Mouse (Mus musculus) cerebellum, adult 2 months (tissue): ENCODE data around the gene Fstl5. TPM values are rescaled to one million over a fixed set of nuclear protein-coding genes. Genes with fewer than 3 reads are reported as not detected.

Experiments
- DNase-seq, 2 experiments: peaks; one replicate each; pipeline ENCODE4 v3.0.0; 2021
- H3K27ac ChIP-seq: fragments of 200-500 bp; 2 replicates; pipeline ENCODE4 v1.5.1; 2012; ENCODE audit warnings: low read length, control low read depth, inconsistent platforms; ENCODE audit not compliant: insufficient read depth
- H3K27me3 ChIP-seq: fragments of 200-500 bp; 2 replicates; pipeline ENCODE4 v1.6.1; 2012; ENCODE audit warnings: inconsistent platforms, mild to moderate bottlenecking, low read length, moderate library complexity; ENCODE audit not compliant: control insufficient read depth, insufficient read depth
- H3K4me1 ChIP-seq: fragments of 200-500 bp; 2 replicates; pipeline ENCODE4 v1.6.1; 2011; ENCODE audit warnings: low read length; ENCODE audit not compliant: control insufficient read depth, insufficient read depth
- H3K4me3 ChIP-seq: fragments of 200-500 bp; replicated peaks from 2 replicates; pipeline ENCODE3; 2011; ENCODE audit warnings: mild to moderate bottlenecking, low read depth, low read length, control low read depth; ENCODE audit not compliant: insufficient read depth
- CTCF ChIP-seq: fragments of 200-500 bp; IDR thresholded peaks from 2 replicates; pipeline ENCODE4 v1.5.1; 2011; ENCODE audit warnings: low read depth, mild to moderate bottlenecking, control low read depth, low read length, moderate library complexity, borderline replicate concordance; ENCODE audit not compliant: insufficient read depth
- POLR2A ChIP-seq: fragments of 200-500 bp; IDR thresholded peaks from 2 replicates; pipeline ENCODE4 v1.6.1; 2011; ENCODE audit warnings: low read length, control low read depth, borderline replicate concordance; ENCODE audit not compliant: insufficient read depth
- WGBS: fragments of 180-500 bp; shearing (Covaris S2); methylation state at CpG from one replicate; pipeline ENCODE4 v1.1.7; 2018; 5-methylcytosine and 5-hydroxymethylcytosine counted together
- polyA plus RNA-seq: library from polyadenylated mRNA; depleted of rRNA; stranded (reverse); fragments of >200 nt; gene quantifications from 2 replicates; pipeline ENCODE4 v1.2.3, GENCODE M21; 2012

The Fstl5 gene
- polyA plus RNA-seq, 1 experiment, result 14.4 TPM

DNA sequence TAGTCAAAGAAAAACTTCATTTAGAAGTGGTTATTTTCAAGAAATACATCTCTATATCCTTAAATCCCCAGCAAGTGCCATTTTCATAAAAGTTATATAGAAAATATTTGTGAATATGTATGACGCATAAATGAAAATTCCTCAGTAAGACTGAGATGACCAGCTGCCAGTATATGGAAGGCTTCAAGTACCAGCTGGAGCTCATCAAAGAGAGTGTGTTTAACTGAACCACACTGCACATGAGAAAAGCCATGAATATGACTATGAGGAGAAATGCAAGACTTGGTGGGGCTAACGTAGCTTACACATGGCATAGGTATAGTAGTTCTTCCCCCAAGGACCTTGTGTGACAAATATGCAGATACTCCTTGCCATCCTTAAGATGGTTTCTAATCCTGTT lies 164.8 kb downstream of the Fstl5 start:
- DNase-seq, result no peak
- Histone ChIP-seq H3K4me1 (no peaks in the 10 kb centered on the region), H3K27me3 (no peaks in the 10 kb centered on the region), H3K4me3 (no peak overlapping the region), H3K27ac (no peak overlapping the region)
- TF ChIP-seq CTCF (no peak), POLR2A (no peak)
- 88% methylated on average over 2 of the region's 2 CpGs for WGBS

DNA sequence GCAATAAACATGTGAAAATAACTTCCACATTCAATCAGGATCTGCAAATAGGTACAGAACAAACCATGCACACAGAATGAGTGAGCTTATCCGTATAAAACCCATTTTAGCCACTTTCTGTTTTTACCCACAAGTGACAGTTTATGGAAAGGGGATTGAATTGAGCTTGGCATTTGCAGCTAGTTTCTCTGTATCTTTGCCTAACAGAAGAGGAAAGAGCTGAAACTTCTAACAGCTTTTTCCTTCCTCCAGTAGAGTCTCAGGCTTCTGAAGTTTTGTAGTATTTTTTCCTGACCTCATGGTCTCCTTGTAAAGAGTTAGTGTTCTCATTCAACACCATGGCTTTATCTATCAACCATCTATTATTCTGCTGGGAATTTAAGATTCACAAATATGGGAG lies 177.3 kb downstream of the Fstl5 start:
- H3K27me3 ChIP-seq, result no peaks in the 10 kb centered on the region
- TF ChIP-seq CTCF (no peak), POLR2A (no peak)
- no peak for DNase-seq
- WGBS, result 84% methylated on average over 1 of the region's 1 CpGs
- H3K27ac ChIP-seq, result no peak overlapping the region
- H3K4me3 ChIP-seq, result no peak overlapping the region
- no peaks in the 10 kb centered on the region for H3K4me1 ChIP-seq

DNA sequence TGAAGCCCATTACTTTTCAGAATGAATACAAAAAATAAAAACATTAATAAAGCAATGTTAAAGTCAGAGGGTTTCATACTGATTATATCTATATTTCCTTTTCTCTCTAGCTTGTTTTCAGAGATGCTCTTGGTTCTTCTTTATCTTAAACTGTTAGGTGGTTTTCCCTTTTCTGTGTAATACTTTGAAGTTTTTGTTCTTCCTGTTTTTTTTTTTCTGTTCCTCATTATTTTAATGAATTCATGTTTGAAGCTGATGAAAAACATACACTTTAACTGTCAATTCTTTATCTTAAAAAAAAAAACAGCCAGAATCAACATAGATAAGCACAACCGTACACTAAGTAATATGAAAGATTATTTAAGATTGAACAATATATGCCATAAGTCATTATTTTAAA lies 218.9 kb downstream of the Fstl5 start:
- Histone ChIP-seq H3K27ac (no peak overlapping the region), H3K4me3 (no peak overlapping the region), H3K4me1 (no peaks in the 10 kb centered on the region), H3K27me3 (no peaks in the 10 kb centered on the region; the same call in 1 of the 2 replicates)
- TF ChIP-seq CTCF, result no peak
- TF ChIP-seq POLR2A, result no peak
- WGBS, result 100% methylated on average over 1 of the region's 1 CpGs
- DNase-seq, result no peak

DNA sequence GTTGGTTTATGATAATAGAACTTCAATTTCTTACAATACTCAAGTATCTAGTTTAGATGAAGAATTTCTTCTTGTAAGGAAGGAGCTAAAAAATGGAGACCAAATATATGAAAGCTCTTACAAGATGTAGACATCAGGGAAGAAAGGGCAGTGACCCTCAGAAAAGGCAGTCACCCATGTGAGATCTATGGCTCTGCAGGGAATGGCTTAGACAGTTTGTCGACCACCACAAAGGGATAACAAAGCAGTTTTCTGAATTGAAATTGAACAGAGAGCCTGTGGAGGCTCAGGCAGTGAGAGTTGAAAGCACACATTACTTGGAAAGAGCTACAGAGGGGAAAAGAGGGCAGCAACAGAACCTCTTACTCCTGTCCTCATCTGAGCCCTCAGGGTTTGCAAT lies 220.3 kb downstream of the Fstl5 start:
- no peak for DNase-seq
- WGBS, result 19% methylated on average over 1 of the region's 1 CpGs
- H3K4me1 ChIP-seq, result no peaks in the 10 kb centered on the region
- no peak overlapping the region for H3K4me3 ChIP-seq
- H3K27me3 ChIP-seq, result no peaks in the 10 kb centered on the region; the same call in 1 of the 2 replicates
- H3K27ac ChIP-seq, result no peak overlapping the region
- TF ChIP-seq CTCF, result no peak
- TF ChIP-seq POLR2A, result no peak

DNA sequence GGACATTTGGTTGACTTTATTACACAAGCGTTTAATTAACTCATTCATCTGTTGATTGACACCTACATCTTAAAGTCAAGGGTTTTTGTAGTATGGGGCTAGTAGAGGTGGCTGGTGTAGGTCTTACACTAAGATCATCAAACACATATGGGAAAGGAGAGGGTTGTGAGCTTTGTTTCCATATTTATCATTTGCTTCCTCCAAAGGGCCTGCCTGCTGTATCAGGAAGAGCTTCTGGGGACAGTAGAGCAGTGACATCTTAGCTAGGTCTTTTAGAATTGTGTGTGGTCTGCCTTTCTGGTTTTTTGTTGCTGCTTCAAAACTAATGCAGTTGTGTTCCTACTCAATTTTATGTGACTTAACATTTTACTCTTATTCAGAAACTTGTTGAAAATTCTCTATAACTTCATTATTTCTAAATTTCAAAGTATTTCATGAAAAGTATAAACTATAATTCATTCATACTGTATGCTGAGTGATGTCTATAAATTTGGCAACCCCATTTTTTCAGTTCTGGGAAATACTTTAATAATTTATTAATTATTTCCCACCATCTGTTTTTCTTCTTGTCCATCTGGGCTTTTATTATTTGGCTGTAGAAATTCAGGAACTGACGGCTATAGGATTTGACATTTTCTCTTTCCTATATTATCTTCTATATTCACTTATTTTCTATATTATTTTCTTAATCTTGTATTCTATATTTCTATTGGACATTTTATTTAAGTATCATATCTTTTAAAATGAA lies 227.1 kb downstream of the Fstl5 start:
- no peaks in the 10 kb centered on the region; the same call in 1 of the 2 replicates for H3K4me1 ChIP-seq

DNA sequence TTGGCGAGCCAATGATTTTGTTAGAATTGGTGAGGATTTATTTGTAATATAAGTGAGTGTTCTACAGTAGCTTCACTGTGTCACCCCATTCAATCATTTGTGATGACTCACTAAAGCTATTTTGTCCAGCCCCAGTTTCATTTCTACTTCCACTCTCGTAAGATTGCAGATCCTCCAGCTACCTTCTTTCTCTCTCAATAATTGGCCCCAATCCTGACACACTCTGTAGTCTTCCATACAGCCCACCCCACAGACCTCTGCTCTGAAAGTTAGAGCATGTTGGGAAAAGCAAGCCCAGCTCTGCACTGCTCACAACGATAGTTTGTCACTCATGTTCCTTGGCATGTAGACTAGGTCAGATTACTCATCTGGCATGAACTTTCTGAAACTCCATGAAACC lies 242.9 kb downstream of the Fstl5 start:
- TF ChIP-seq CTCF (no peak), POLR2A (no peak)
- Histone ChIP-seq H3K4me1 (no peaks in the 10 kb centered on the region), H3K27ac (no peak overlapping the region), H3K27me3 (no peaks in the 10 kb centered on the region), H3K4me3 (no peak overlapping the region)
- WGBS, result 89% methylated on average over 3 of the region's 3 CpGs
- no peak for DNase-seq

More for the DNA sequence above, 227.1 kb downstream of the Fstl5 start:
- Histone ChIP-seq H3K4me3 (no peak overlapping the region), H3K27me3 (no peaks in the 10 kb centered on the region), H3K27ac (peak overlapping the region; percentile 62; the same call in 1 of the 2 replicates)
- WGBS, result 28% methylated on average over 2 of the region's 2 CpGs
- DNase-seq, result peak in 1 of 2 experiments; percentile 75
- TF ChIP-seq POLR2A, result no peak
- TF ChIP-seq CTCF, result no peak

DNA sequence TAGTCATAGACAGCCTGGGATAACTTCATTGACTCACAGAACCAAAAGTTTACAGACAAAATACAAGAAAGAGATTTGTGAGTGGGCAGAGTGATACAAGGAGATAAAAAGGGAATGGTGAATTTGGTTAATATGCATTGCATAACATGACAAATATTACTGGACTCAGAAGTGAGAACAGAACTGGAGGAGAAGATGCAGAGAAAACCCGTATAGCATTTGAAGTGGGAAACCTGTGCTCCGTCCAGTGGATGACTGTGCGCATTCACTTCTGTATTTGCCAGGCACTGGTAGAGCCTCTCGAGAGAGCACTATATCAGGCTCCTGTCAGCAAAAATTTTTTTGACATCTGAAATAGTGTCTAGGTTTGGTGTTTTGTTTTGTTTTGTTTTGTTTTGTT lies 245.5 kb downstream of the Fstl5 start:
- Histone ChIP-seq H3K27ac (no peak overlapping the region), H3K4me3 (no peak overlapping the region), H3K4me1 (no peaks in the 10 kb centered on the region), H3K27me3 (no peaks in the 10 kb centered on the region)
- no peak for TF ChIP-seq POLR2A
- no peak for TF ChIP-seq CTCF
- DNase-seq, result no peak
- WGBS, result 91% methylated on average over 4 of the region's 4 CpGs

DNA sequence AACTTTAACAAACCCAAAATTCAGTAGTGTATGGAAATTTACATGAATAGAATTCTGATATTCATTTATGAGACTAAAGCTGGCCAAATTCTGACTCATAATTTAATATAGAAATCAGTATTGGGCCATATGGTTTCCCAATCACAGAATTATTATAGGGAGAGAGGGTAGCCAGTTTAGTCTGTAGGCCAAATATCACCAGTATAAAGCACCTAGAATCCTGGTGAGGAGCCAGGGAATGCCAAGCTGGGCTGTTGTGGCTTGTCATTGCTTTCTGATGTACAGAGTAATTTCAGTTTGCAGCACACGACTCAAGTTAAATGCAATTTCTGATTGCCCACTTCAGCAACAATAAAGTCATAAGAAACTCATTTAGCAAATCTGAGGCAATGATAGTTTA lies 248.4 kb downstream of the Fstl5 start:
- peak; percentile 31 to 66 for DNase-seq
- no peak overlapping the region for H3K27ac ChIP-seq
- no peaks in the 10 kb centered on the region for H3K27me3 ChIP-seq
- no peak for TF ChIP-seq POLR2A
- TF ChIP-seq CTCF, result no peak
- no peak overlapping the region for H3K4me3 ChIP-seq
- WGBS, result 31% methylated on average over 1 of the region's 1 CpGs
- no peaks in the 10 kb centered on the region for H3K4me1 ChIP-seq
